Mouse (Mus musculus) liver, embryonic 18 days (tissue): ENCODE data around the gene Ugt1a6b. TPM values are rescaled to one million over a fixed set of nuclear protein-coding genes. Genes with fewer than 3 reads are reported as not detected.

Source experiments
- polyA plus RNA-seq: library from polyadenylated mRNA; depleted of rRNA; stranded (reverse); fragments of >200 nt; gene quantifications from 2 replicates; pipeline ENCODE4 v1.2.3, GENCODE M21; 2012; rRNA removed

The Ugt1a6b gene
- 17.5 and 23.6 TPM in 2 replicates for polyA plus RNA-seq

GRCm38 (mm10) chr1:88103019-88103418 lies at the start of gene Ugt1a6b:
TSS of gene Ugt1a6b (plus strand) at chr1:88103252.

GRCm38 (mm10) chr1:88055088-88055487 lies 48.0 kb upstream of the Ugt1a6b start, which contains the start of gene Ugt1a10:
TSS of gene Ugt1a10 (plus strand) at chr1:88055388.

GRCm38 (mm10) chr1:88070495-88070894 lies 32.6 kb upstream of the Ugt1a6b start, which contains the start of gene Ugt1a9:
TSS of gene Ugt1a9 (plus strand) at chr1:88070800.

GRCm38 (mm10) chr1:88087513-88087912 lies 15.5 kb upstream of the Ugt1a6b start, which contains the start of gene Ugt1a8:
TSS of gene Ugt1a8 (plus strand) at chr1:88087813.

GRCm38 (mm10) chr1:88094941-88095492 lies 8.0 kb upstream of the Ugt1a6b start, which contains the start of gene Ugt1a7c:
TSS of gene Ugt1a7c (plus strand) at chr1:88095062.

GRCm38 (mm10) chr1:88134457-88135011 lies 31.5 kb downstream of the Ugt1a6b start, which contains the start of gene Ugt1a6a:
TSS of gene Ugt1a6a (plus strand) at chr1:88134809.

GRCm38 (mm10) chr1:88165711-88166110 lies 62.7 kb downstream of the Ugt1a6b start, which contains the start of gene Ugt1a5:
TSS of gene Ugt1a5 (plus strand) at chr1:88166012.

GRCm38 (mm10) chr1:88200456-88200855 lies 97.4 kb downstream of the Ugt1a6b start, which contains the start of gene Ugt1a2:
TSS of gene Ugt1a2 (plus strand) at chr1:88200601.

GRCm38 (mm10) chr1:88205294-88205922 lies 102.4 kb downstream of the Ugt1a6b start, which contains the start of gene Dnajb3:
TSS of gene Dnajb3 (minus strand) at chr1:88205782.

GRCm38 (mm10) chr1:88211812-88212211 lies 108.8 kb downstream of the Ugt1a6b start, which contains the start of gene Ugt1a1:
TSS of gene Ugt1a1 (plus strand) at chr1:88211959.

GRCm38 (mm10) chr1:88226670-88227379 lies 123.8 kb downstream of the Ugt1a6b start, which contains the start of gene Mroh2a:
TSS of gene Mroh2a (plus strand) at chr1:88226986.

Other genes starting within 250 kb of the Ugt1a6b start
- gene Dgkd, start 250.0 kb upstream of the Ugt1a6b start, polyA plus RNA-seq = 11.8 and 13.1 TPM in 2 replicates
- 9.2 and 10.4 TPM in 2 replicates for gene Usp40, start 94.7 kb upstream of the Ugt1a6b start, polyA plus RNA-seq
- gene Ugt1a10, start 47.9 kb upstream of the Ugt1a6b start, polyA plus RNA-seq = 0.07 and 0.12 TPM in 2 replicates
- 0.25 and 0.28 TPM in 2 replicates for gene Ugt1a9, start 32.5 kb upstream of the Ugt1a6b start, polyA plus RNA-seq
- gene Ugt1a8, start 15.4 kb upstream of the Ugt1a6b start, polyA plus RNA-seq = 0.01 and 0.02 TPM in 2 replicates
- gene Ugt1a7c, start 8.2 kb upstream of the Ugt1a6b start, polyA plus RNA-seq = 2.7 and 3.7 TPM in 2 replicates
- 20.2 and 26.6 TPM in 2 replicates for gene Ugt1a6a, start 31.6 kb downstream of the Ugt1a6b start, polyA plus RNA-seq
- gene Ugt1a5, start 62.8 kb downstream of the Ugt1a6b start, polyA plus RNA-seq = 0.37 and 0.50 TPM in 2 replicates
- gene Ugt1a2, start 97.3 kb downstream of the Ugt1a6b start, polyA plus RNA-seq = 0.06 and 0.12 TPM in 2 replicates
- gene Dnajb3, start 102.5 kb downstream of the Ugt1a6b start, polyA plus RNA-seq = 3.4 and 4.7 TPM in 2 replicates
- gene Ugt1a1, start 108.7 kb downstream of the Ugt1a6b start, polyA plus RNA-seq = 78.8 and 129 TPM in 2 replicates
- 3.6 and 4.9 TPM in 2 replicates for gene Mroh2a, start 123.7 kb downstream of the Ugt1a6b start, polyA plus RNA-seq
- gene Hjurp, start 174.4 kb downstream of the Ugt1a6b start, polyA plus RNA-seq = 54.5 and 64.0 TPM in 2 replicates
- not detected in 2 replicates for gene Trpm8, start 174.4 kb downstream of the Ugt1a6b start, polyA plus RNA-seq